Mouse (Mus musculus) ES-E14 (cell line): ENCODE measurements around the gene Klre1. TPM values are rescaled to one million over a fixed set of nuclear protein-coding genes. Genes with fewer than 3 reads are reported as not detected.

Experiments
- DNase-seq: peaks from one replicate; pipeline ENCODE4 v3.0.0-alpha.2; 2013; ENCODE audit warnings: low read depth, low spot score
- H3K27ac ChIP-seq: 2 replicates; pipeline ENCODE4 v1.5.1; 2012; ENCODE audit warnings: low read depth, mild to moderate bottlenecking, low read length, moderate library complexity, mixed read lengths; ENCODE audit not compliant: poor library complexity, insufficient read depth, severe bottlenecking
- H3K36me3 ChIP-seq: 2 replicates; pipeline ENCODE4 v1.6.1; 2012; ENCODE audit warnings: mild to moderate bottlenecking, low read length, moderate library complexity, mixed read lengths; ENCODE audit not compliant: control insufficient read depth, poor library complexity, insufficient read depth, severe bottlenecking
- H3K4me1 ChIP-seq, 2 experiments: fragments of 150-350 bp in 1 of 2; sonication (generic) in 1 of 2; 2 replicates each; pipeline ENCODE4 v1.6.1; 2012; ENCODE audit warnings: low read length in 2 of 2, mild to moderate bottlenecking in 1 of 2, mixed read lengths in 1 of 2; ENCODE audit not compliant: control insufficient read depth in 2 of 2, insufficient read depth in 2 of 2, poor library complexity in 1 of 2
- H3K4me3 ChIP-seq, 2 experiments: fragments of 150-350 bp in 1 of 2; sonication (generic) in 1 of 2; 2 replicates each; pipeline ENCODE4 v1.5.1; 2012; ENCODE audit warnings: low read length in 2 of 2, low read depth in 1 of 2, mild to moderate bottlenecking in 1 of 2, mixed read lengths in 1 of 2; ENCODE audit not compliant: insufficient read depth in 1 of 2, poor library complexity in 1 of 2, severe bottlenecking in 1 of 2
- H3K9ac ChIP-seq: 2 replicates; pipeline ENCODE4 v1.6.1; 2012; ENCODE audit warnings: low read depth, mild to moderate bottlenecking, low read length, mixed read lengths; ENCODE audit not compliant: poor library complexity, insufficient read depth, severe bottlenecking
- H3K9me3 ChIP-seq: fragments of 150-350 bp; sonication (generic); 2 replicates; pipeline ENCODE4 v1.6.1; 2012; ENCODE audit warnings: low read depth, mild to moderate bottlenecking, low read length; ENCODE audit not compliant: control insufficient read depth, insufficient read depth
- CHD2 ChIP-seq: IDR thresholded peaks from 2 replicates; pipeline ENCODE4 v1.6.1; 2014; ENCODE audit warnings: mild to moderate bottlenecking, low read depth, low read length, inconsistent platforms
- HCFC1 ChIP-seq: IDR thresholded peaks from 2 replicates; pipeline ENCODE4 v1.6.1; 2012; ENCODE audit warnings: low read length, inconsistent platforms, borderline replicate concordance; ENCODE audit not compliant: insufficient read depth
- MAFK ChIP-seq: IDR thresholded peaks from 2 replicates; pipeline ENCODE4 v1.6.1; 2014; ENCODE audit warnings: mild to moderate bottlenecking, low read depth, low read length, inconsistent platforms; ENCODE audit not compliant: insufficient read depth
- ZC3H11A ChIP-seq: IDR thresholded peaks from 2 replicates; pipeline ENCODE4 v1.6.1; 2012; ENCODE audit warnings: low read depth, mild to moderate bottlenecking, inconsistent platforms, low read length, borderline replicate concordance
- ZNF384 ChIP-seq: IDR thresholded peaks from 2 replicates; pipeline ENCODE4 v1.6.1; 2012; ENCODE audit warnings: low read depth, low read length, inconsistent platforms
- in situ Hi-C, 2 experiments: fragments of 600-800 bp; cut with MboI; formaldehyde crosslinking; loops; one replicate each; pipeline ENCODE4 v1.15.1; 2025; ENCODE audit warnings: low sequenced_read_pairs in 2 of 2, inconsistent platforms in 1 of 2; ENCODE audit not compliant: unreplicated experiment in 2 of 2
- total RNA-seq: library from RNA; depleted of rRNA; stranded (reverse); fragments of 300-350 nt; gene quantifications from 2 replicates; pipeline ENCODE4 v1.2.3, GENCODE M21; 2012

Klre1 gene
- total RNA-seq, 1 experiment: not detected

DNA sequence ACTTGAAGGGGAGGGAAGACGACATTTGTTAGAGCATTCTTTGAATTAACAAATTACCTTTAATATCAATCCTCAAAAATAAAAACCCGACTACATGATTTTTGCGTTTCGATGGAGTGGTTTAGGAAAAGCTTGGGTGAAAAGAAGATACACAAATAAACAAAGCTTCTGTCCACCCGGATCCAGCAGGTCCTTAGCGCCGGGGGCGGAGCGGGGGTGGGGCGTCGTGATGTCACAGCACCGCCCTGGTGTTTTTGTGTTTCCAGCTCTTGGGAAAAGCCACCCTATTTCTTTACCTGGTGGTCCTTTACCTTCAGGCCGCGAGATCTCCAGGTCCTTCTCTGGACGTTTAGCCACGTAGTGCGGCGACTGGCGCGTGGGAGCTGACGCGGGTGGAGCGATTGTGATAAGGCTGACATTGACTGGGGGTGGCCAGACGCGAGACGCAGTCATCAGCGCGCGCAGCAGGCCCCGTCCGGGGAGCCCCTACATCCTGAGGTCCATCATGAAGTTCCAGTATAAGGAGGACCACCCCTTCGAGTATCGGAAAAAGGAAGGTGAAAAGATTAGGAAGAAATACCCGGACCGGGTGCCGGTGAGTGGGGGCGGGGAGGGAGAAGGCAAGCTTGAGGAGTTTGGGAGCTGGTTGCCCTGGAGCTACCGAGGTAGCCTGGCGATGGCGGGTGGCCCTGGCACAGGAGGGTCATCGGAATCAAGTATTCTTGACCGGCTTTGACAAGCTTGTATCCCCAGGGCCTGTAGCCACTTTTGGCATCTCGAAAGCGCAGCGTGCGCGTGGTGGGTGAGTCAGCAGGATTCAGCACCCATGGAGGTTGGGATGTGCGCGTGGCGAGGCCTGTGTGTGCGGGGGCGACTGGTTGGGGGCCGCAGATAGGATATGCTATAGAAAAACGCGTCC is 44.5 kb upstream of the Klre1 start, which contains the start of gene Gabarapl1:
Gene Gabarapl1 (plus strand): TSS at position 219 of the 919 bp plus-strand sequence.
- Histone ChIP-seq H3K4me3 (peak within 1 kb of the TSS; percentile 88 to 95), H3K9ac (peak within 1 kb of the TSS; percentile 74), H3K36me3 (no peaks in the 10 kb centered on the region), H3K27ac (no peak within 1 kb of the TSS), H3K9me3 (no peaks in the 10 kb centered on the region), H3K4me1 (peaks cover 0 to 3% of the 10 kb centered on the region in 2 experiments; a peak in 1 of 4 replicates)
- peak; percentile 47; the same call in 1 of the 2 replicates for TF ChIP-seq MAFK
- TF ChIP-seq CHD2: no peak
- no peak for TF ChIP-seq ZC3H11A
- no peak for TF ChIP-seq ZNF384
- TF ChIP-seq HCFC1: no peak
- peak; percentile 61 for DNase-seq
- in situ Hi-C loops: no loop called here

DNA sequence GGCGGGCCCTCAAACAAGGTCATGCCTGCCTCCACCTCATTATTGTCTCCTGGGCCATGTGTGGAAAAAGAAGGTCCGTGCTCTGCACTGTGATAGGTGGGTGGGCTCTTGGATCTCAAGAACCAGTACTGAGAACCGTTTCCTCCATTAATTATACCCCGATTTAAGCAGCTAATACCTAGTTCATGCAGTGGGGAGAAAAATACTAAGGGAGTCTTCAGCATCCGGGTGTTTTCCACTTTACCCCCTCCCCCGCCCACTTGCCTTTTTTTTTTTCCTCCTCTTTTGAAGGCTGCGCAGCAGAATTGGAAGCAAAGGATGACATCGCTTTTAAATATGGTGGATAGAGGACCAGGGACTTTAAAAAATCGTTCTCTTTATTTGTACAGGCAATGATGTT is 43.6 kb upstream of the Klre1 start:
- no peaks in the 10 kb centered on the region for H3K36me3 ChIP-seq
- no peak overlapping the region for H3K9ac ChIP-seq
- H3K27ac ChIP-seq: no peak overlapping the region
- no peak for DNase-seq
- in situ Hi-C loops: no loop called here
- peaks cover 0 to 3% of the 10 kb centered on the region in 2 experiments; a peak in 1 of 4 replicates for H3K4me1 ChIP-seq
- H3K4me3 ChIP-seq: peak overlapping the region; percentile 88 to 95
- H3K9me3 ChIP-seq: no peaks in the 10 kb centered on the region
- TF ChIP-seq CHD2 (no peak), HCFC1 (no peak), ZNF384 (0 out of 2 replicates have a peak, but pooled peaks have one; percentile 5)

DNA sequence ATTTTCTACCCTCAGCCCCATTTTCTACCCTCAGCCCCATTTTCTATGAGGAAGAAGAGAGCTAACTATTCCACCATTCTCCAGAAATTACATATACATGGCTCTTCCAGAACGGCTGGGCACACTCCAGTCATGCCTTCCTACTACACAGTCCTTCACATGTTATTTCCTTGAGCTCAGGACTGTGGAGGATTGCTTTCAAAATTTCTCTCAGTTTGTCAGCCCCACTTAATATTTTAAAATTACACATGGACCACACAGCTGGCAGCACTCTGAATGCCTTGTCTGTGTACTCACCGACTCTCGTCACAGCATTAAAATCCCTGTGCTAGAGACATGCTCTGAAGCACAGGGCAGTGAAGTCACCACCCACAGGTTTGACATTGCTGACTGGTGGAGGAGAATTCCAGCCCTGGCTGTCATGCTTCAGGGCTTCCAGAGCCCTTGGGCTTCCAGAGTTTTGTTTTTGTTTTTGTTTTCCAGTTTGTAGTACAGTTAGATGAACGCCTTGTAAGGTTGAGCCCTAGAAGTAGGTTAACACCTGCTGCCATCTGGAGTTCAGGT is 43.0 kb upstream of the Klre1 start:
- no peak overlapping the region for H3K4me3 ChIP-seq
- H3K9me3 ChIP-seq: no peaks in the 10 kb centered on the region
- in situ Hi-C loops: no loop called here
- H3K9ac ChIP-seq: no peak overlapping the region
- peaks cover 0 to 3% of the 10 kb centered on the region in 2 experiments; a peak in 1 of 4 replicates for H3K4me1 ChIP-seq
- no peak for TF ChIP-seq ZNF384
- H3K27ac ChIP-seq: no peak overlapping the region
- DNase-seq: no peak
- H3K36me3 ChIP-seq: no peaks in the 10 kb centered on the region

DNA sequence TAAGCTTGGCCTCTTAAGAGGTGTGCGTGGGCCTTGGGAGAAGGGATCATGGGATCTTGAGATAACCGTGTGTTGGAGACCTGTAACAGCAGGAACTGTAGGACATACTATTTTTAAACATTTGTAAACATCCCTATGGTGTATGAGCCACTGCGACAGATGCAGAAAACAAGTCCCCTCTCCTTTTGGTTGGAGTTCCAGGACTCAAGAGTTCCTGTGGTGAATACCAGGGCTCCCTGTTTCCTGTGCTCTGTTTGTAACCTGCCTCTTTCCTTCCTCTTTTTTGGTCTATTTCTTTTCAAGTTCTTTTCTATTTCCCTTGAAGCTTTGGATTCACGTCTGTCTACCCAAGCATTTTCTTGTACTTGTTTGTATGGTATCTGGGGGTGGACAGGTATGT is 42.0 kb upstream of the Klre1 start:
- no peak for DNase-seq
- Histone ChIP-seq H3K9me3 (no peaks in the 10 kb centered on the region), H3K36me3 (peaks cover 3% of the 10 kb centered on the region; the same call in 1 of the 2 replicates), H3K9ac (no peak overlapping the region), H3K27ac (no peak overlapping the region), H3K4me3 (no peak overlapping the region), H3K4me1 (peaks cover 0 to 3% of the 10 kb centered on the region in 2 experiments; a peak in 1 of 4 replicates)
- TF ChIP-seq CHD2: no peak
- no peak for TF ChIP-seq ZC3H11A
- no peak for TF ChIP-seq HCFC1
- no peak for TF ChIP-seq MAFK
- TF ChIP-seq ZNF384: no peak
- in situ Hi-C loops: no loop called here
